Mouse (Mus musculus) heart, postnatal 0 days (tissue): Measurements from ENCODE around the gene Pfas. TPM values are rescaled to one million over a fixed set of nuclear protein-coding genes. Genes with fewer than 3 reads are reported as not detected.

Source experiments
- microRNA-seq: library from miRNA; unstranded; fragments of <30 nt; microRNA quantifications from one replicate; pipeline ENCODE4, GENCODE M21; 2016
- polyA plus RNA-seq: library from polyadenylated mRNA; unstranded; fragments of >200 nt; fragmentation: Nextera tagmentation; extraction: Ambion mirVana; gene quantifications from 2 replicates; pipeline ENCODE4 v1.2.1, GENCODE M21; 2015
- total RNA-seq: library from RNA; depleted of rRNA; stranded (reverse); fragments of >200 nt; gene quantifications from 2 replicates; pipeline ENCODE4 v1.2.3, GENCODE M21; 2014; ENCODE audit warnings: low replicate concordance; rRNA removed

The Pfas gene
- total and polyA plus RNA-seq, 2 experiments from 2014 or later: 8.3 to 12.3 TPM

Small RNA genes lying within 50 kb of the gene (microRNA-seq; reads per million reads assigned to microRNA genes)
- gene Mir3062: 2.5 reads per million, percentile 9 among the genes with 10 or more reads in this experiment

Other genes with a start within 250 kb of the Pfas start
- gene Ndel1, start 136.6 kb downstream of the Pfas start, total RNA-seq: 70.9 and 130 TPM in 2 replicates
- 60.7 and 62.3 TPM in 2 replicates for gene Ndel1, start 136.6 kb downstream of the Pfas start, polyA plus RNA-seq
- not detected in 2 replicates for gene Rnf222, start 119.9 kb downstream of the Pfas start, total RNA-seq
- gene Rnf222, start 119.9 kb downstream of the Pfas start, polyA plus RNA-seq: 0.14 and 0.15 TPM in 2 replicates
- gene Rpl26, start 106.9 kb downstream of the Pfas start, total RNA-seq: 1,343 and 1,533 TPM in 2 replicates
- 529 and 545 TPM in 2 replicates for gene Rpl26, start 106.9 kb downstream of the Pfas start, polyA plus RNA-seq
- gene Odf4, start 81.4 kb downstream of the Pfas start, total RNA-seq: not detected in 2 replicates
- gene Odf4, start 81.4 kb downstream of the Pfas start, polyA plus RNA-seq: not detected in 2 replicates
- 12.6 and 19.8 TPM in 2 replicates for gene Arhgef15, start 51.0 kb downstream of the Pfas start, total RNA-seq
- 10.0 and 11.6 TPM in 2 replicates for gene Arhgef15, start 51.0 kb downstream of the Pfas start, polyA plus RNA-seq
- 0.70 and 3.6 TPM in 2 replicates for gene Slc25a35, start 40.3 kb downstream of the Pfas start, total RNA-seq
- 1.9 and 2.0 TPM in 2 replicates for gene Slc25a35, start 40.3 kb downstream of the Pfas start, polyA plus RNA-seq
- gene Rangrf, start 33.3 kb downstream of the Pfas start, total RNA-seq: 101 and 103 TPM in 2 replicates
- 78.0 and 85.1 TPM in 2 replicates for gene Rangrf, start 33.3 kb downstream of the Pfas start, polyA plus RNA-seq
- gene Ctc1, start 7.5 kb upstream of the Pfas start, total RNA-seq: 40.0 and 46.0 TPM in 2 replicates
- 18.6 TPM in 2 replicates for gene Ctc1, start 7.5 kb upstream of the Pfas start, polyA plus RNA-seq
- gene Aurkb, start 37.2 kb upstream of the Pfas start, total RNA-seq: 21.4 and 54.6 TPM in 2 replicates
- gene Aurkb, start 37.2 kb upstream of the Pfas start, polyA plus RNA-seq: 19.5 and 19.9 TPM in 2 replicates
- 21.3 and 24.1 TPM in 2 replicates for gene Borcs6, start 51.3 kb upstream of the Pfas start, total RNA-seq
- 12.1 and 13.0 TPM in 2 replicates for gene Borcs6, start 51.3 kb upstream of the Pfas start, polyA plus RNA-seq
- gene Tmem107, start 62.3 kb upstream of the Pfas start, total RNA-seq: 10.9 and 25.5 TPM in 2 replicates
- 18.3 and 24.3 TPM in 2 replicates for gene Tmem107, start 62.3 kb upstream of the Pfas start, polyA plus RNA-seq
- gene Vamp2, start 80.0 kb upstream of the Pfas start, total RNA-seq: 25.2 and 27.9 TPM in 2 replicates
- gene Vamp2, start 80.0 kb upstream of the Pfas start, polyA plus RNA-seq: 59.2 and 62.1 TPM in 2 replicates
- 76.8 and 93.5 TPM in 2 replicates for gene Per1, start 86.8 kb upstream of the Pfas start, total RNA-seq
- 8.1 and 9.7 TPM in 2 replicates for gene Per1, start 86.8 kb upstream of the Pfas start, polyA plus RNA-seq
- not detected in 2 replicates for gene Hes7, start 111.9 kb upstream of the Pfas start, total RNA-seq
- 0.26 and 0.29 TPM in 2 replicates for gene Hes7, start 111.9 kb upstream of the Pfas start, polyA plus RNA-seq
- gene 9130213A22Rik, start 114.1 kb upstream of the Pfas start, total RNA-seq: 0.66 TPM in 1 of 2 replicates, not detected in the other
- gene 9130213A22Rik, start 114.1 kb upstream of the Pfas start, polyA plus RNA-seq: 0.30 and 0.49 TPM in 2 replicates
- gene Aloxe3, start 117.4 kb upstream of the Pfas start, total RNA-seq: 0.58 TPM in 1 of 2 replicates, not detected in the other
- 0.08 TPM in 1 of 2 replicates, not detected in the other for gene Aloxe3, start 117.4 kb upstream of the Pfas start, polyA plus RNA-seq
- gene Alox12b, start 148.5 kb upstream of the Pfas start, total RNA-seq: not detected in 2 replicates
- gene Alox12b, start 148.5 kb upstream of the Pfas start, polyA plus RNA-seq: not detected in 2 replicates
- 3.0 and 3.7 TPM in 2 replicates for gene Alox8, start 189.4 kb upstream of the Pfas start, total RNA-seq
- 0.86 and 2.5 TPM in 2 replicates for gene Alox8, start 189.4 kb upstream of the Pfas start, polyA plus RNA-seq
- gene Gucy2e, start 228.6 kb upstream of the Pfas start, total RNA-seq: 0.27 TPM in 1 of 2 replicates, not detected in the other
- gene Gucy2e, start 228.6 kb upstream of the Pfas start, polyA plus RNA-seq: 0.07 and 0.15 TPM in 2 replicates